Mouse (Mus musculus) myocyte (in vitro differentiated cells): Measurements from ENCODE around the gene Slc25a44.

Experiments used
- CEBPB ChIP-seq: IDR thresholded peaks from 2 replicates; pipeline ENCODE4 v1.6.1; 2011; ENCODE audit warnings: mild to moderate bottlenecking, moderate library complexity; ENCODE audit not compliant: poor library complexity, insufficient read depth, severe bottlenecking
- POLR2A ChIP-seq: IDR thresholded peaks from one replicate; pipeline ENCODE4 v1.6.1; 2011; ENCODE audit warnings: low read depth, mild to moderate bottlenecking, control low read depth, moderate library complexity; ENCODE audit not compliant: insufficient read length
- POLR2AphosphoS2 ChIP-seq: IDR thresholded peaks from one replicate; pipeline ENCODE4 v1.6.1; 2011; ENCODE audit warnings: low read depth, control low read depth; ENCODE audit not compliant: insufficient read length

- TF ChIP-seq POLR2A, result no peak
- TF ChIP-seq CEBPB, result no peak
- TF ChIP-seq POLR2AphosphoS2, result no peak
Observed at GRCm38 (mm10) chr3:88455588-88456264, 30.8 kb upstream of the Slc25a44 start.
